Mouse (Mus musculus) adrenal gland, adult (tissue): ENCODE data around the gene Ttll1.
A peak's percentile ranks its signal among the peaks of the same experiment; 100 is the strongest.

ENCODE experiments used
- DNase-seq, 2 experiments: peaks; one replicate each; pipeline ENCODE4 v3.0.0; 2022 to 2023; ENCODE audit warnings: low spot score in 1 of 2; ENCODE audit not compliant: inconsistent age in 2 of 2

Ttll1 gene

DNA sequence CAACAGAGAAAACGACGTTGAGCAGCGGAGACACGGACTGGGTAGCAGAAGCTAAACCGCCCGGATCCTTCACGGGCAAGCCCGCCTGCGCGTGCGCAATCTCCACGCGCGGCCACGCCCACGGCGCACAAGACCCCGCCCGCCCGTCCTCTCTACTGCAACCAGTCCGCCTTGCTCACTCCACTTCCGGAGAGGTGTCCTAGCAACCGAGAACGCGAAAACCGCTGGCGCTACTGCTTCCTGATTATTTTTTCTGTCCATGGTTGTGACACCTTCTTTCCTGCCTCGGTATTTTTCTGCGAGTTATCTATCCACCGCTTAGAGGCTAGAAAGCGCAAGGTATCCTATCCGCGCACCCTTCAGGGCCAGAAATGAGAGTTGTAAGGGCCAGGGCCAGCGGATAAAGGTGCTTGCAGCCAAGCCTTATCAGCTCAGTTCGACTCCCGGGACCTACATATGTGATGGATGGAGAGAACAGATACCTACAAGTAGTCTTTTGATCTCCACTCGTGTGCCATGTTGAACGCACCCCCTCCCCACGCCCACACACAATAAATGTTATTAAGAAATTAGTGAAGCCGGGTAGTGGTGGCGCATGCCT lies at the start of gene Ttll1:
Gene Ttll1, minus strand, starts transcription at position 89 of the 601 bp plus-strand sequence.
- DNase-seq: peak; percentile 98

DNA sequence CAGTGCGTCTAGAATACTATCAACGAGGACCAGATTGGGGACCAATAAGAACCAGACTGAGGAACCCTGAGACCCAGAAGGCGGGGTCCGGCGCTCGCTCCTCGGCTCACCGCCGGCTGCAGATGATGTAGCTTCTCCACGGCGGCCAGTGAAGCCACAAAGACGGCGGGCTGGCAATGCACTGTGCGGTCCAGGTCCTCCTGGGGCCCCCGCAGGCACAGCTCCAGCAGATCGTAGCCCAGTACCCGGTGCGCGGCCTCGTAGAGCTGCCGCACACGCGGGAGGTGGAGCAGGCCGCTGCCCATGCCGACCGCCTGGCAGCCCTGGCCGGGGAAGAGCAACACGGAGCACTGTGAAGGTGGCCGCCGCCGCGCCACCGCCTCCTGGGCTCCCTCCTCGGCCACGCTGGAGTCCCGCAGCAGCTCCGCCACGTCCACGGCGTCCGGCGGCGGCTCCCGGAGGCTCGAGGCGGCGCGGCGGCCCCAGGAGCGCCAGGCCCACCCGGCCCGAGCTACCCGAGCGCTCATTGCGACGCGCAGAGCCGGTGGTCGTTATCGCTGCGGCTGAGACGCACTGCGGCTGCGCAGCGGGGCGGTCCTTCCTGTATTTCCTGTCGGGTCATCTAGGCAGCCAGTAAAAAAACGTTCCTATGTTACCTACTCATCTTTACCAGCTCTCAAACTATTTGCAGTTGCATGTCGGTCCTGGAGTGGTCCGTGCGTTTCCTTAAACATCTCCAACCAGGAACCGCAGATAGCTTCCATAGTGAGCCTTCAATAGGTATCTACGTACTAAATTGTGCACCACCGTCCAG lies 44.7 kb upstream of the Ttll1 start:
- peak; percentile 90 to 96 for DNase-seq

DNA sequence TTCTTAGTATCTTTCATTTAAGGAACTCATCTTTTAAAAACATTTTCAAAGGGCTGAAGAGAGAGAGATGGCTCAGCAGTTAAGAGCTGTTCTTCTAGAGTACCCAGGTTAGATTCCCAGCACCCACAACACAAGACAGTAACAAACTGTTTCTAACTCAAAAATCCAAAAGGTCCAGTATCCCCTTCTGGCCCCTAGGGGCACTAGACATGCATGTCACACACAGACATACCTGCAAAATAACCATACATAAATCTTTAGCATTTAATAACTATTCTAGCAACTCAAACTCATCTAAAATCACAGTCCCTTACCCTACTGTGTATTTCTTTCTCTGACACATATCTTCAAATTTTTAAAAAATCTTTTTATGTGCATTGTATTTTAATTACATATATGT lies 43.1 kb upstream of the Ttll1 start:
- DNase-seq: no peak

DNA sequence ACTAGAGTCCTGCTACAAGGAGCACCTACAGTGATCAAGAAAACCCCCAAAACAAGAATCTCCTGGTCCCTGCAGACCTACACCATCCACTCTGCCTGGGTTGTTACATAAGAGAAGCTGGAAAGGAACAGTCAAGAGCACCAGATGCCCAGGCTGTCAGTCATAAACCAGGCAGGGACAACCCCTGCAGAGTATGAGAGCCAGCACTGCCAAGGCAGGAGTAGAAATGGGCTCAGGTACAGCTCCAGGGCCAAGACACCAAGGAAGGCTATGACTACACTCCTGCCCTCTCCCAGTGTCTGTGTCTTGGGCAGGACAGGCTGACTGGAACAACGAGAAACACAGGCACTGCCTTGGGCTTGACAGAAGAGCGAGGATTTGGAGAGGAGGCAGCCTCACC lies 39.4 kb upstream of the Ttll1 start:
- DNase-seq: no peak

DNA sequence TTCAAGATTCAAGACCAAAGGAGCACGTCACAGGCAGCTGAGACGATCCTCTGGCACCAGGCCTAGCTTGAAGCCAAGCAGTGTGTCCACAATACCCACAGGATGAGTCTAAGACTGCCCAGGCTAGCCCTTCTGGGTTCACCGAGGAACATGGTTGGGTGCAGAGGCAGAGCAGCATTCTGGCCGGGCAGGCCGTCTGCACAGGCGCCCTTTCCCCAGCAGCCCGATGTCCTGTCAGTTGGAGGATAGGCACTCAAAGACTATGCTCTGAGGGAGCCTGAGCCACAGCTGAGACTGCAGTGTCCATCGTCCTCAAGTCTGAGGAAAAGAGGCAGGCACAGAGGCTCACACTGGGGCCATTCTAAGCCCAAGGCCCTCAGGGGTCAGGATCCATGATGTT lies 36.5 kb upstream of the Ttll1 start:
- no peak for DNase-seq

DNA sequence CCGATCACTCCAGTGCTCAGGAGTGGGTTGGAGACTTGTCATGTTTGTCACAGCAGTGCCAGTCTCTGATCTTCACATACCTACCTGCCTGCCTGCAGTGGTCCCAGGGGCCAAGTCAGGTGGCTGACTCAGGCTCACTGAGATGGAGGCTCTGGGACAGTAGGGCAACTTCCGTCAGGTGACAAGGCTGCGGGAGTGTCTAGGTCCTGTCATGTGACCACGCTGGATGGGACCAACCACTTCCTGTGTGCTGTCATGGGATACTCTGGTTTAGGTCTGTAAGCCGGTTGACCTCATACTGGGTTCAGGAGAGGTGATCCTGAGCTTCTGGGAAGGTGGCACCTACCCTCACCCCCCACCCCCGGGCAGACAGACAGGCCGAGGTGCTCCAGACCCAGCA lies 35.3 kb upstream of the Ttll1 start:
- DNase-seq: no peak

DNA sequence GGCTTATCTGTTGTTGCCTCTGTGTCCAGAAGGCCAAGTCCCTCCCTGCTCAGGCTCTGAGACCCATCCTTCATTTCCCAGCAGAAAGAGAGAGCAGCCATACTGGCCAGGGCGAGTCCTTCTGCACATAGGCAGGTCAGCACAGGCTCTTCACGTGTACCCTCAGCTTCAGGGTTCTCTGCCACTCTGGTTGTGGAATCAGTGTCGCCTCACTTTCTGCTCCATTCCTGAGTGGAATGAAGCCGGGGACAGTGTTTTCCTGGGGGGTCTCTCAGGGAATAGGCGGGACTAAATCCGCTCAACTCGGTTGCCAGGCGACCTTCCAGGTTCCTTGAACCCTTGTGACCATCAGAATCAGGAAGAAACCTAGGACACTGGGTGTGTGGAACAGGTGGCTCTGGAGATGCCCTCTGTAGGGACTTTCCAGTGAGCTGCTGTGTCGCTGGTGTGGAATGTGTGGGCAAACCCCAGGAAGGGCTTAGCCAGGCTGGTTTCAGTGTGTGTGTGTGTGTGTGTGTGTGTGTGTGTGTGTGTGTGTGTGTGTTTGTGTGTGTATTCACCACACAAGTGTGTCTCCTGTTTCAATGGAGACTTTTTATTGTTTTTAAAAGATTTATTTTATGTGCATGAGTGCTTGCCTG lies 31.1 kb upstream of the Ttll1 start:
- DNase-seq: no peak

DNA sequence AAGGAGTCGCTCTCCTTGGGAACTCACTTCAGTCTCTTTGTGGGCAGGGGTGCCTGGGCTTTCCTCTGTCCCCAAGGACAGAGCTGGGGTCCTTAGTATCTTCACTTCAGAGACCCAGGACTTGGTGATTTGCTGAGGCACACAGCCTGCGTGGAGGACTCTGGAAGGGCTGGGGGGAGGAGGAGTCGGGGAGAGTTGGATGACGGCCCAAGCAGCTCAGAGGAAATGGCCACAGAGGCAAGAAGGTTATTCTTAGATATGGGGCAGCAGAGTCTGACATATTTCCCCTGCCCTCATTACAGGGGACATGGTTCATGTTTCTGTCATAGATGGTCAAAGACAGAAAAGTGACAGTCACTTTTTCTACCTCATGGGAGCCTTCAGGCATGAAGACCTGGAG lies 29.2 kb upstream of the Ttll1 start:
- peak; percentile 64 to 79 for DNase-seq

DNA sequence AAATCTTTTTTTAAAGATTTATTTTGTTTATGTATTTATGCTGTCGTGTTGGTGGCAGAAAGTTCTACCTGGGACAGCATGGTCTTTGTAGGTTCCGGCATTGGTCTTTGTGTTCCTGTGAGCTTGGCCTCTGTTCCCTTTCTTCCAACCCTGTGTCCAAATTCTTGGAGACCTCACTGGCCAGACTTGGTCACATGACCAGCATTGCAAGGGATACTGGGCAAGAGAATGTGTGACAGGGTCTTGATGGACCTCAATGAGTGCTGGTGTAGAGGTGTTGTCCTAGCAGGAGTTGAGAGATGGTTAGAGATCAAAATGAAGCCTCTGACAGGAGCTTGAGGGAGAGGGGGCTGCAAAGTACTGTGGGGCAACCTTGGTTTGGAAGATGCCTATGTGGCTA lies 28.2 kb upstream of the Ttll1 start:
- no peak for DNase-seq

DNA sequence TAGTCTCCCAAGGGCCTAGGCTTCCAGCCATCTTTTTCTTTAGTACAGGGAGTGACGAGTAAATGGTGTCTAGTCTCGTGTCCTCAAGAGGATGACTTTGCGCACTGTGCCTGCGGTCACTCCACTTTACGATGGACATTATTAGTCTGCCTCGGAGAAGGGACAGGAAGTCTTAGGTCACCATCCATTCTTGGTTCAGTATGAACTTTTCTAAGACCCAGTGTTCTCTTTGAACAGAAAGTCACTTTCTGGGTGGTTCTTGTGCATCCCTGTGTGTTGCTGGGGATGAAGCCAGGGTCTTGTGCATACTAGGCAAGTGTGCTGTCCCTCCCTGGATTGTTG lies 25.2 kb upstream of the Ttll1 start:
- no peak for DNase-seq

DNA sequence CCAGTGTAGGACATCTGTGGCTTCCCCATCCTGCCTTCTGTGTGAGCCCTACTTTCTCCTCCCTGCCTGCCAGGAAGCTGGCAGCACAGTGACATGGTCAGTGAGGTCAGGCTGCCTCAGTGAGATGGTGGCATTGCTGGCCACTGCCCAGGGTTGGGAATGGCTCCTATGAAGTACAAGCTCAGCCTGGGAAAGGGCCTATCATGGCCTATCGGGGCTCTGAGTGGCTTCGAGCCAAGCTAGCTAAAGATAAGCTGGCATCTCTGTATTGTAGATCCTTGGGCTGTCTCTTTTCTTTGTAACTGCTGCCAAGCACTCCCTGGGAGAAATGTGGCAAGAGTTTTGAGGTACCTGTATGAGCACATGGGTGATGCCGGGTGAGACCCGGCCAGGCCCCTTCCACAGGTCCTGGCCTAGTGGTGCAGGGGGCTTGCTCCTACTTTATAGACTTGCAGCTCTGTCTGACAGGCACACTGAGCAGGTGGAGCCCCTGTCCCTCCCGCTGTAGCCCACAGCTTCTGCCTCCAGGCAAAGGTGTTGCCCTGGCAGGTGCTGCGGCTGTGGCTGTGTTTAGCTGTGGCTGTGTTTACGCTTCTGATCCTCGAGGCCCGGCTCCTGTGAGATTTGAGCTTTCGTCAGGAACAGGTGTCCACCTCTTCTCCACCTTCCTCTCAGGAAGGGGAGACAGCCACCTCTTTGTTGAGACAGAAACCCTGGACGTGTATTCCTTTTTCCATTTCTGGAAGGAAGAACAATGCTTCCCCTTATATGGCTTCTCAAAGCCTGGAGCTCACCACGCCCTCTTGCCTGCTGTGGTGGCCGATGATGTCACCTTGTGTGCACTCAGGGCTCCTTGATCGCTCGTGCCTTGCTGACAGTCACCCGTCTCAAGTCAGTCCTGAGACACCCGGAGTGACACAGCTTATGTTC lies 24.5 kb upstream of the Ttll1 start:
- peak in 1 of 2 experiments; percentile 70 for DNase-seq

DNA sequence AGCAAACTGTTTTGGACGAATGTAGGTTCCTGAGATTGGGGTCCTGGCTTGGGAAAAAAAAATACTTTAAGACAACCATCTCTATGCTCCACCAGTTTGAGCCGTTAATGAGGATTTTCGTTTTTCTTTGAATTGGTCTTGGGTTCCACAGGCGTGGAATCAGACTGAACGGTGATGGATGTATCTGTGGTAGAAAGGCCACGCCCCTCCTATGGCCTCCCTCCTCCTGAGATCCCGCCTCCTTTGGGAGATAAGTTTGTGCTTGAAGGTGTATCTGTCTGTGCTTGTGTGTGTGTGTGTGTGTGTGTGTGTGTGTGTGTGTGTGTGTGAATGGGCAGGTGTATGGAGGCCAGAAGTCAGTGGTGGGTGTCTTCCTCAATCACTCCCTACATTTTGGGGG lies 21.9 kb upstream of the Ttll1 start:
- no peak for DNase-seq

DNA sequence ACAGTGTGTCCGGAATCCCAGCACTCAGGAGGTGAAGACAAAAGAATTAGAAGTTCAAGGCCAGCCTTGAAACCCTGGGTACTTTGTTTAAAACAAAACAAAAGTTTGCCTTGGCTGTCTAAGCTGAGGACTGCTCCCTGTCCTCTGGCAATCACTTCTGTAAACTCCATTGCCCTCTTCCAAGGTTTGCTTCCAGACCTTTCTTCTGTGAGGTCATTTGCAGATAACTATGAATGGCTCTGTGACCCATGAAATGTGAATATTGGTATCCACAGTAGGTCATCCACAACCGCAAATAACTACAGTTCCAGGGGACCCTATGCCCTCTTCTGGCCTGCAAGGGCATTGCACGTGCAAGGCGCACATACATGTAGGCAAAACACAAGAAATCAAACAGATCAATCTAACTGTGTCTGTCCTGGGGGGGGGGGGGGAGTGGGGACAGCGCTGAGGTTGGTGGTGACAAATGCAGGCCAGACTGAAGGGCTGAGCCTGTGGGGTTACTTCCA lies 21.3 kb upstream of the Ttll1 start:
- no peak for DNase-seq

DNA sequence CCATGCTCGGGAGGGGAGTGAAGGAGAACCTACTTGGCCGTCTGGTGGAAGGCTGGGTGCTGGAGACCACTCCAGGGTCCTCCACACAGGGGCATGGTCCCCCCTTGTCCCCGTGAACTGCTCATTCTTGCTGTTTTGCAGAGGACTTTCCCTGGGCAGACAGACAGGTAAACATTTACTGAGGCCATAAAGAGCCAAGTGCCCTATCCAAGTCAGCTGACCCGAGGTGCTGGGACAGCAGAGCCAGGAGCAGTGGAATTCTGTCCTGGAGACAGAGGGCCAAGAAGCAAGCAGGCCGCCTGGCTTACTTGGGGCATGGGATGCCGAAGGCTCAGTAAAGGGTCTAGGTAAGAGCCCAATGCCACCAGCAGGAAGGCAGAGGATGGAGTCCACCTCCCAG lies 20.0 kb upstream of the Ttll1 start:
- peak in 1 of 2 experiments; percentile 40 for DNase-seq

DNA sequence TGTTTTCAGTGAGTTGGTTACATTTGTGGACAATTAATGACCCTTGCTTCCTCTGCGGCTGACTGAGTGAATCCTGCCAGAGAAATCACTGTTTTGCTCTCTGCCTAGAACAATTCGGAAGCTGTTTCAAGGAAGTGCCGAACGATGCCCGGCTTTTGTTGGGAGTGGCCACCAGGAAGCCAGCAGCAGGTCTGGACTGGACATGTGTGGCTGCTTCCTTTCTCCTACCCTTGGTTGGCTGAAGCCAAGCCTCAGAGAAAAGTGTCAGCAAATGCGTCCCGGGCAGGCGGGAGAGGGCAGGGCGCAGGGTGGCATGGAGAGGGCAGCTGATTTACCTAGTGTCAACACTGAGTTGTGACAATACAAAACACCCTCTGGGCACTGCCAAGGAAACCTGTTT lies 19.5 kb upstream of the Ttll1 start:
- DNase-seq: peak; percentile 49 to 70

DNA sequence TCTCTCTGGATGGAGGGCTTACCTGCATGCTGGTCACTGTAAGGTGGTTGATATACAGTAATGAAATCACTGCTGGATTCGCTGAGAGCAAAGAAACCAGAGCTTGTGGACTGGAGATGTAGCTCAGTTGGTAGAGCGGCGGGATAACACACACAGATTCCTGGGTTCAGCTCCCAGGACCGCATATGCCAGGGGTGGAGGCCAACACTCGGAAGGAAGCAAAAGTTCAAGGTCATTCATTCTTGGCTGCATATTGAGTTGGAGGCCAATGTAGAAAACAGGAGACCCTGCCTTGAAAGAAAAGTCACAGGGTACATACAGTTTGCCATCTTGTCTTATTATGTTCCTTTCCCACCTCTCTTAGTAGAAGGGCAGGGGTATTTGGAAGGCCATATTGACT lies 19.1 kb upstream of the Ttll1 start:
- DNase-seq: peak; percentile 59 to 79

DNA sequence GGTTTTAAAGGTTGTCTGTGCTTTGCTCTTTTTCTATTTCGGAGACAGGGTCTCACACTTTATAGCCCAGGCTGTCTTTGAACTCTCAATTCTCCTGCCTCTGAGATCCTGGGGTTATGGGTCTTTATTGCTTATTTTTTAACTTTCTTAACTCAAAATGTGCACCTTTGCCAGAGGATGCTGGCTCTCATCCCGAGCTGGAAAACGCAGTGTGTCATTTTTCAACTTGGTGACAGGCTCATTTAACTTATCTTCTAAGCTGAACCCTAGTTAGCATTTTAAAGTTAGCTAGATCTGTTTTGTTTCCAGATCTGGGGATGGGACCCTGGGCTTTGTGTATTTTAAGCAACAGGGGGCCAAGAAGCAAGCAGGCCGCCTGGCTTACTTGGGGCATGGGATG lies 18.2 kb upstream of the Ttll1 start:
- DNase-seq: peak in 1 of 2 experiments; percentile 45

DNA sequence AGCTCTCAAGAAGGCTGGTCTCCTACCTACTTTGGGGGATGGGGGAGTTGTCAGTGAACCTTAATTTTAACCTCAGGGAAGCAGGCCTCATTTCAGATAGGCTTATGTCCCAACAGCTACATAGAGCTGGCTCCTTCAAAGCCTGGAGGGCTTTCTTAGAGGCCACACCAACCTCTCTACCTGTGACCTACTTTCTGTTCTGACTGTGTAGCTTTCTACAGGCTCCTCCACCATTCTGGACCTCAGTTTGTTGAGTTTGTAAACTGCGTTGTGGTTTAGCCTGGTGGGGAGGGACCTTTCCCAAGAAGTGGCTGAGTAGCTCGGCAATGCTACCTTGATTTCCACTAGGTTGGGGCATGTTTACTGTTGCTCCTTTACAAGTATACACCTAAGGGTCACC lies 17.1 kb upstream of the Ttll1 start:
- no peak for DNase-seq

DNA sequence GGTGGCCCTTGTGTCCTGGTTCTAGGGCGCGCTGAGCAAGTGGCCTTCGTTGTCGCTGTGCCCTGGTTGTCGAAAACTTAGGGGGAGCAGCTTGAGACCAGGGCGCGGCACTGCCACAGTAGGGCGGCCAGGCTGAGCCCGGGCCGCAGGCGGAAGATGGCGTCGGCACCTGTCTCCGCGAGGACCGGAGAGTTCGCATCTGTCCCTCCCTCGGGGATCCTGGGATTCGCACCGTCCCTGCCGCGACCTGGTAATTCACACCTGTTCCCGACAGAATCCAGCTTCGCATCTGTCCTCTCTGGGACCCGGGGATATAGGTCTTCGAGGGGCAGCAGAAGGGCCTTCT lies 16.4 kb upstream of the Ttll1 start:
- DNase-seq: no peak

DNA sequence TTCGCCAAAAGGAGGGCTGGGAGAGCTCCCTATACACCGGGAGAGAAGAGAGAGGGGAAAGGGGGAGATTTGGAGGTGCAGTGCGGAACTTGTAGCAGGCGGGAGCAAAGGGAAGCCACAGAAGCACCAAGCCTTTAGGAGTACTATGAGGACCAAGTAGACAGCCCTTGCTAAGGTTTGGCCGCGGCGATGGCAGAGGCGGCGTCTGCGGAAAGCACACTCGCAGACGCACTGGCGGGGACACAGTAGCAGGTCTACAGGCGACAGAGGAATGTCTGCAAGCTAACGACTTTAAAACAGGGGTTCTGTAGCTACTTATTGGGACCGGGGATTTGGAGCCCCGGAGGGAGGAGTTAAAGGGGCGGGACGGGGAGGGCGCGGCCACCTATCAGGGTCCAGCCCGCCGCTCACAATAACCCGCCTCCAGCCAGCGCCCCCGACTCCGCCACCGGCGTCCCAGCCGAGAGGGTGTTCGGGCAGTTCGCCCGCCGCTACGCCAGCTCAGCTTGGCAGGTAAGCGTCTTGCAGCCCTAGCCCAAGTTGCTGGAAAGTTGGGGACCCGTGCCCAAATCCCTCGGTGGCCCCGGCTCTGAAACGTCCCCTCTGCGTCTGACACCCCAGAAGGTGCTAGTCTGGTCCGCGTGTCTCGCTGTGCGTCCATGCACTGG lies 15.9 kb upstream of the Ttll1 start, which contains the start of gene Bik:
Gene Bik, plus strand, starts transcription at position 439 of the 668 bp plus-strand sequence.
- peak; percentile 74 to 85 for DNase-seq

DNA sequence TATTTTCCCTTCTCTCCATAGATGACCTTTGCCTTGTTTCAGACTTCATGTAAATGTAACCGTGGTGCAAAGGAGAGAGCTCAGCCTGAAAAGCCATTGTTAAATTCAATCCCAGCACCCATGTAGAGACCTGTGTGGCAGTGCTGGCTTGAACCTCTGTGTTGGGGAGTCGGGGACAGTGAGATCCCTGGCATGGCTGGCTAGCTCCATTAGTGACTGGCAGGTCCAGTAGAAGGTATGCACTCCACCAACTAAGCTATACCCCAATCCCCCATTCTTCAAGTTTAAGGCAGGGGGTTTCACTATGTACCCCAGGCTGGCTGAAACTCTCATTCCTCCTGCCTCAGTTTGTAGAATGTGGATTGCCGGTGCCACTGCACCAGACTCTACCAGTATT lies 13.6 kb upstream of the Ttll1 start:
- no peak for DNase-seq
